Mouse (Mus musculus): ENCODE results near the gene Rora.

GRCm38 (mm10) chr9:68935611-68936010 lies 282.0 kb downstream of the Rora start:
- TF ChIP-seq CTCF (IDR thresholded peaks at IDR 0.05; ENCODE audit: low read depth) (no peak), EP300 (optimal IDR thresholded peaks at IDR 0.05) (no peak)

Measured in stomach, postnatal 0 days (tissue).